Mouse (Mus musculus) neural tube, embryonic 14.5 days (tissue): ENCODE data around the gene Six4. TPM values are rescaled to one million over a fixed set of nuclear protein-coding genes. Genes with fewer than 3 reads are reported as not detected.
"Not testable (repeated sequence)": the region's sequence is repeated elsewhere in the genome, so short reads cannot be mapped to it uniquely, and the experiment has no call there.

Experiments used
- ATAC-seq: fragments of 200-750 bp; cut with Nextera tagmentation; 2 replicates; pipeline ENCODE4 v1.8.0; 2017; ENCODE audit warnings: low read depth, mild to moderate bottlenecking, moderate TSS enrichment, moderate library complexity
- H3K27ac ChIP-seq: fragments of 300-500 bp; sonication (generic); 2 replicates; pipeline ENCODE4 v1.5.1; 2014; ENCODE audit warnings: low read depth, mild to moderate bottlenecking, control low read depth, low read length, moderate library complexity, mixed read lengths
- H3K27me3 ChIP-seq: fragments of 300-500 bp; sonication (generic); 2 replicates; pipeline ENCODE4 v1.6.1; 2014; ENCODE audit warnings: low read length; ENCODE audit not compliant: control insufficient read depth, insufficient read depth
- H3K36me3 ChIP-seq: fragments of 300-500 bp; sonication (generic); 2 replicates; pipeline ENCODE4 v1.6.1; 2014; ENCODE audit warnings: low read length, mixed read lengths; ENCODE audit not compliant: control insufficient read depth, insufficient read depth
- H3K4me1 ChIP-seq: fragments of 300-500 bp; sonication (generic); 2 replicates; pipeline ENCODE4 v1.6.1; 2014; ENCODE audit warnings: low read length; ENCODE audit not compliant: control insufficient read depth, insufficient read depth
- H3K4me2 ChIP-seq: fragments of 300-500 bp; sonication (generic); 2 replicates; pipeline ENCODE4 v1.6.1; 2014; ENCODE audit warnings: mild to moderate bottlenecking, low read depth, low read length, control low read depth
- H3K4me3 ChIP-seq: fragments of 300-500 bp; sonication (generic); 2 replicates; pipeline ENCODE4 v1.5.1; 2014; ENCODE audit warnings: low read depth, low read length, control low read depth, mixed read lengths
- H3K9ac ChIP-seq: fragments of 300-500 bp; sonication (generic); replicated peaks from 2 replicates; pipeline ENCODE4 v1.6.1; 2014; ENCODE audit warnings: low read depth, mild to moderate bottlenecking, control low read depth, low read length, mixed read lengths
- H3K9me3 ChIP-seq: fragments of 300-500 bp; sonication (generic); 2 replicates; pipeline ENCODE4 v1.6.1; 2016; ENCODE audit warnings: low read length; ENCODE audit not compliant: control insufficient read depth
- WGBS: fragments of 180-500 bp; shearing (Covaris S2); extraction: QIAGEN DNeasy Blood & Tissue Kit; methylation state at CpG from one replicate; pipeline ENCODE4 v1.1.7; 2014; 5-methylcytosine and 5-hydroxymethylcytosine counted together
- polyA plus RNA-seq: library from polyadenylated mRNA; unstranded; fragments of >200 nt; fragmentation: Nextera tagmentation; extraction: Ambion mirVana; gene quantifications from 2 replicates; pipeline ENCODE4 v1.2.1, GENCODE M21; 2014

Gene Six4
- polyA plus RNA-seq, 1 experiment from 2014 or later: 0.55 TPM

GRCm38 (mm10) chr12:73094605-73095004 lies 18.7 kb downstream of the Six4 start:
- ATAC-seq: no peak
- Histone ChIP-seq H3K27me3 (no peaks in the 10 kb centered on the region), H3K27ac (no peak overlapping the region), H3K4me3 (no peak overlapping the region), H3K4me2 (no peak overlapping the region), H3K36me3 (no peaks in the 10 kb centered on the region), H3K9me3 (no peaks in the 10 kb centered on the region), H3K9ac (no peak overlapping the region), H3K4me1 (no peaks in the 10 kb centered on the region)
- WGBS: 28% methylated on average over 2 of the region's 2 CpGs

DNA sequence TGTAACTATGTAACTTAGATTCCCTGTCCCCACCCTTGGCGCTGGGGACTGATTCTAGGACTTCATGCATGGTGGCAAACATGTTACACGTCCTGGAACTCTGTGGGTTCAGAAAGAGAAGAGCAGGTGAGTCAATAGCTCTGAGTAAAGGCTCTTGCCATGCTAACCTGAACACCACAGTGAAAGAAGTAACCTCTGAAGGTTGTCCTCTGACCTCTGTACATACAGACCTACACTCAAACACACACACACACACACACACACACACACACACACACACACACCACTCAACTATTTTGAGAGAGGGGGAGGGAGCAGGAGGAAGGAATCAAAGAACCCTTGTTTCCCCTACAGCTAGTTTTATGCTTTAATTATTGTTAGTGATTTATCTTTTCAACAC lies 19.1 kb downstream of the Six4 start:
- no peak overlapping the region for H3K4me3 ChIP-seq
- no peaks in the 10 kb centered on the region for H3K4me1 ChIP-seq
- H3K9ac ChIP-seq: no peak overlapping the region
- no peak overlapping the region for H3K27ac ChIP-seq
- H3K9me3 ChIP-seq: no peaks in the 10 kb centered on the region
- H3K4me2 ChIP-seq: no peak overlapping the region
- H3K36me3 ChIP-seq: no peaks in the 10 kb centered on the region
- 77% methylated on average over 2 of the region's 2 CpGs for WGBS
- H3K27me3 ChIP-seq: no peaks in the 10 kb centered on the region
- ATAC-seq: no peak

DNA sequence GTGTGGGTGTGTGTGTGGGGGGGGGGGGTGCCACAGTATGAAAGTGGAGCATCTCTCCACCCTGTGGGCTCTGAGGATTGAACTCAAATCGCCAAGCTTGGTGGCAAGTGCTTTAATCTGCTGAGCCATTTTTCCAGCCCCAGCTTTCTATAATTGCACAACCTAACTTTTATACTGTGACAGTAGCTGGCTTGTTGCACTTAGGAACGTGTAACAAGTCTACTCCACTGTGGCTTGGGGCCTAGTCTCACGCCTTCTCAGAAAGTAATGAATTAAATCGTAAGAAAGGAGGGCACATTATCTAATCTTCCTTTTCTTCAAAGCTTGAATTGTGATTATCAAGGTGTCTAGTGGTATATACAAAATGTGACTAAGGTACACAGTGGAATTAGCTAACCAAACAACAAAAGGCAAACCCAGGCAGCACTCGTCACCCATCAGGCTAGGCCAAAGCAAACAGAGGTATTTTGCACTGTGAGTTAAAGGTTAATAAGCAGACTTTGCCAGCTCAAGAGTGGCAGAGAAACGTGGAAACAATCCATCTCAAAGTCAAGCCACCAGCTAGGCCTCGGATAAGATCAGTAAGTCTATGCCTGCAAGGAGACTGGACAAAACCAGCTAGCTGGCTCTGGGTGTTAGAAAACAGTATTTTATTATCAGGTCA lies 22.5 kb downstream of the Six4 start:
- no peak overlapping the region for H3K4me2 ChIP-seq
- no peak overlapping the region for H3K27ac ChIP-seq
- 84% methylated on average over 7 of the region's 7 CpGs for WGBS
- no peak overlapping the region for H3K9ac ChIP-seq
- no peaks in the 10 kb centered on the region for H3K9me3 ChIP-seq
- no peaks in the 10 kb centered on the region for H3K36me3 ChIP-seq
- no peaks in the 10 kb centered on the region for H3K4me1 ChIP-seq
- no peaks in the 10 kb centered on the region for H3K27me3 ChIP-seq
- no peak overlapping the region for H3K4me3 ChIP-seq
- no peak for ATAC-seq

GRCm38 (mm10) chr12:73088911-73089310 lies 24.3 kb downstream of the Six4 start:
- no peak overlapping the region for H3K9ac ChIP-seq
- 63% methylated on average over 5 of the region's 5 CpGs for WGBS
- no peak overlapping the region for H3K4me2 ChIP-seq
- no peak overlapping the region for H3K4me3 ChIP-seq
- no peak for ATAC-seq
- H3K27ac ChIP-seq: no peak overlapping the region
- H3K27me3 ChIP-seq: no peaks in the 10 kb centered on the region
- no peaks in the 10 kb centered on the region for H3K9me3 ChIP-seq
- no peaks in the 10 kb centered on the region for H3K36me3 ChIP-seq
- no peaks in the 10 kb centered on the region for H3K4me1 ChIP-seq

GRCm38 (mm10) chr12:73088500-73088899 lies 24.8 kb downstream of the Six4 start:
- no peak for ATAC-seq
- WGBS: 80% methylated on average over 5 of the region's 5 CpGs
- H3K4me1 ChIP-seq: no peaks in the 10 kb centered on the region
- H3K27me3 ChIP-seq: no peaks in the 10 kb centered on the region
- H3K36me3 ChIP-seq: no peaks in the 10 kb centered on the region
- no peak overlapping the region for H3K27ac ChIP-seq
- H3K9ac ChIP-seq: no peak overlapping the region
- no peak overlapping the region for H3K4me2 ChIP-seq
- no peak overlapping the region for H3K4me3 ChIP-seq
- H3K9me3 ChIP-seq: no peaks in the 10 kb centered on the region

GRCm38 (mm10) chr12:73087086-73087485 lies 26.2 kb downstream of the Six4 start:
- Histone ChIP-seq H3K4me3 (no peak overlapping the region), H3K4me2 (no peak overlapping the region), H3K9ac (no peak overlapping the region), H3K27ac (no peak overlapping the region), H3K27me3 (no peaks in the 10 kb centered on the region), H3K4me1 (no peaks in the 10 kb centered on the region), H3K9me3 (no peaks in the 10 kb centered on the region), H3K36me3 (no peaks in the 10 kb centered on the region)
- no peak for ATAC-seq
- WGBS: 95% methylated on average over 7 of the region's 7 CpGs

DNA sequence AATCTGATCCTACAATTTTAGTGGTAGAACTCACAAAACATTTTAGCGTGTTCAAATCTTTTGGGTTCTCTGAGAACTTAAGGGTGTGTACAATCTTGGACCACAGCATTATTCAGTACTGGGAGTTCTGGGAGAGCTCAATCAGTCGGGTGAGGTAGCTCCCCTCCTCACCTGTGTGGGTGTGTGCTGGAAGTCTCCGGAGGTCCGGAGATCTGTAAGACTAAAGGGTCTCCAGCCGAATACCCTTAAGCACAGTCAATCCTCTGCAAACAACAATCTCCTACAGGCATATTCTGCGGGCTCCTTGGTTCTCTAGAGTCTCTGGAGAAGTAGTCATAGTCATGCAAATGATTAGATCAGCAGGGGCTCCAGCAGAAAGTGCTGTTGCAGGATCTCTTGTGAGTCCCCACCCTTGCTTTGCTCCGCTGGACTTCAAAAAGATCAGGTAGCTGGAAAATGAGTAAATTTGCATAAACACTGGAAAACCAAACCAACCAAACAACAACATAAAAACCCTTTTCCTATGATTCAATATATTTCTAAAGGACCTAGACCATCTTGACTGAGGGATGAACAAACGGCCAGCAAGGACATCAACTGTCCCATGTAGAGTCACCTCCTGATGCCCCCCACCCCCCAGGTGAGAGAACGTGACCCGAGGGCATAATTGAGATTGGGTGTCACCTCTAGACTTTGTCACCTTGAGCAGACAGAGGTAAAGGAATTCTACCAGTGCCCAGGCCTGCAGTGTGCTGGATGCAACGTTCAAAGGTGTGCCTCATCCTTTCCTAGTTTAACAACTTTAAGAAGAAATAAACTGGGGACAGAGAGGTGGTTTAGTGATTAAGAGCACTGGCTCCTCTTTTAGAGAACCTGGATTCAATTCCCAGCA lies 27.3 kb downstream of the Six4 start:
- Histone ChIP-seq H3K27ac (no peak overlapping the region), H3K4me2 (no peak overlapping the region), H3K4me1 (no peaks in the 10 kb centered on the region), H3K36me3 (no peaks in the 10 kb centered on the region), H3K27me3 (no peaks in the 10 kb centered on the region), H3K9me3 (no peaks in the 10 kb centered on the region), H3K9ac (no peak overlapping the region), H3K4me3 (no peak overlapping the region)
- 35% methylated on average over 11 of the region's 11 CpGs for WGBS
- ATAC-seq: no peak

- no peak overlapping the region for H3K4me2 ChIP-seq
- H3K4me1 ChIP-seq: no peaks in the 10 kb centered on the region
- WGBS: 85% methylated on average over 4 of the region's 4 CpGs
- H3K27me3 ChIP-seq: no peaks in the 10 kb centered on the region
- no peaks in the 10 kb centered on the region for H3K9me3 ChIP-seq
- H3K4me3 ChIP-seq: no peak overlapping the region
- no peak overlapping the region for H3K27ac ChIP-seq
- ATAC-seq: no peak
- no peaks in the 10 kb centered on the region for H3K36me3 ChIP-seq
- no peak overlapping the region for H3K9ac ChIP-seq
Measured at GRCm38 (mm10) chr12:73083773-73084172, 29.5 kb downstream of the Six4 start.

DNA sequence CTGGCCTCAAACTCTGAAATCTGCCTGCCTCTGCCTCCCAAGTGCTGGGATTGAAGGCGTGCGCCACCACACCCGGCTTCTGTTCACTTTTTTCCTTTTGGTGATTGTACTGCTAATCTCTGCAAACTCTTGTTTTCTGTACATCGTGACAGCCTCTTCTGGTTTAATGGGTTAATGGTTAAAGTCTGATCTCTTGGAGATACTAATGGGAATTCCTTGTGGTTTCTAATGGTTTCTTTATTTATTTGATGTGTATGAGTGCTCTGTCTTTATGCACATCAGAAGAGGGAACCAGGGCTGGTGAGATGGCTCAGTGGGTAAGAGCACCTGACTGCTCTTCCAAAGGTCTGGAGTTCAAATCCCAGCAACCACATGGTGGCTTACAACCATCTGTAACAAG lies 31.4 kb downstream of the Six4 start:
- not testable (repeated sequence) for H3K9me3 ChIP-seq, H3K4me2 ChIP-seq, H3K27me3 ChIP-seq, ATAC-seq, H3K27ac ChIP-seq, H3K9ac ChIP-seq, H3K4me3 ChIP-seq, H3K36me3 ChIP-seq, H3K4me1 ChIP-seq
- 91% methylated on average over 4 of the region's 4 CpGs for whole genome bisulfite sequencing
